Mouse (Mus musculus) thymus, adult 2 months (tissue): ENCODE data around the gene Sgf29. TPM values are rescaled to one million over a fixed set of nuclear protein-coding genes. Genes with fewer than 3 reads are reported as not detected.

Experiments
- DNase-seq: peaks from one replicate; pipeline ENCODE4 v3.0.0; 2021
- H3K27ac ChIP-seq: fragments of 200-500 bp; 2 replicates; pipeline ENCODE4 v1.5.1; 2012; ENCODE audit warnings: low read length, control low read depth; ENCODE audit not compliant: control insufficient read depth, insufficient read depth
- H3K27me3 ChIP-seq: fragments of 200-500 bp; 2 replicates; pipeline ENCODE4 v1.6.1; 2012; ENCODE audit warnings: mild to moderate bottlenecking, low read length, moderate library complexity, mixed read lengths; ENCODE audit not compliant: control insufficient read depth, insufficient read depth
- H3K36me3 ChIP-seq: fragments of 200-500 bp; 2 replicates; pipeline ENCODE4 v1.6.1; 2012; ENCODE audit warnings: mild to moderate bottlenecking, low read length, moderate library complexity; ENCODE audit not compliant: control insufficient read depth, insufficient read depth
- H3K4me1 ChIP-seq: fragments of 200-500 bp; replicated peaks from 2 replicates; pipeline ENCODE4 v1.6.1; 2012; ENCODE audit warnings: low read length; ENCODE audit not compliant: control insufficient read depth, insufficient read depth
- H3K4me3 ChIP-seq: fragments of 200-500 bp; 2 replicates; pipeline ENCODE4 v1.5.1; 2012; ENCODE audit warnings: mild to moderate bottlenecking, low read length, control low read depth, moderate library complexity; ENCODE audit not compliant: control insufficient read depth, insufficient read depth
- CTCF ChIP-seq: fragments of 200-500 bp; IDR thresholded peaks from 2 replicates; pipeline ENCODE4 v1.5.1; 2012; ENCODE audit warnings: mild to moderate bottlenecking, control low read depth, low read length, moderate library complexity, borderline replicate concordance; ENCODE audit not compliant: control insufficient read depth, poor library complexity, insufficient read depth; ENCODE audit errors: extremely low read depth
- POLR2A ChIP-seq: fragments of 200-500 bp; IDR thresholded peaks from 2 replicates; pipeline ENCODE4 v1.6.1; 2012; ENCODE audit warnings: mild to moderate bottlenecking, low read length, control low read depth, moderate library complexity; ENCODE audit not compliant: control insufficient read depth, poor library complexity, insufficient read depth; ENCODE audit errors: extremely low read depth
- WGBS: fragments of 180-500 bp; shearing (Covaris S2); methylation state at CpG from one replicate; pipeline ENCODE4 v1.1.7; 2018; 5-methylcytosine and 5-hydroxymethylcytosine counted together
- polyA plus RNA-seq: library from polyadenylated mRNA; depleted of rRNA; stranded (reverse); fragments of >200 nt; gene quantifications from 2 replicates; pipeline ENCODE4 v1.2.3, GENCODE M21; 2012

Gene Sgf29
- polyA plus RNA-seq, 1 experiment, result 99.6 TPM

DNA sequence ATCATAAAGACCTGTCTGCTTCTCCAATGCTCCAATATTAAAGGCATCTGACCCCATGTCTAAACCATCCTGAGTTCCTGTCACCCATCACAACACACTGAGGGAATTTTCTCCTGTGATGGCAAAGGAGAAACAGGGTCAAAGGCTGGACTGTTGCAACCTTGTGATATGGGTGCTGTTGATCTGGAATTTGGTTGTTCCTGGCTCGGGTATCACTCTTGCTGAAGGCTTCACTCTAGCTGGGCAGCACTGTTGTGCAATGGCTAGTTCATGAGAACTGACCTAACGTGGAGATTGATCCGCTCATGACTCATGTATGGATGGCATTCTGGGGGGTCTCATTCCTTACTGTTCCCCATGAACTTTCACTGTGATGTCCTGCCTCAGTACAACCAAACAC lies 39.9 kb downstream of the Sgf29 start:
- Histone ChIP-seq H3K36me3 (no peaks in the 10 kb centered on the region), H3K27me3 (no peaks in the 10 kb centered on the region), H3K4me3 (no peak overlapping the region), H3K4me1 (no peaks in the 10 kb centered on the region), H3K27ac (no peak overlapping the region)
- DNase-seq, result no peak
- 89% methylated on average over 3 of the region's 3 CpGs for WGBS
- TF ChIP-seq CTCF (no peak), POLR2A (no peak)

DNA sequence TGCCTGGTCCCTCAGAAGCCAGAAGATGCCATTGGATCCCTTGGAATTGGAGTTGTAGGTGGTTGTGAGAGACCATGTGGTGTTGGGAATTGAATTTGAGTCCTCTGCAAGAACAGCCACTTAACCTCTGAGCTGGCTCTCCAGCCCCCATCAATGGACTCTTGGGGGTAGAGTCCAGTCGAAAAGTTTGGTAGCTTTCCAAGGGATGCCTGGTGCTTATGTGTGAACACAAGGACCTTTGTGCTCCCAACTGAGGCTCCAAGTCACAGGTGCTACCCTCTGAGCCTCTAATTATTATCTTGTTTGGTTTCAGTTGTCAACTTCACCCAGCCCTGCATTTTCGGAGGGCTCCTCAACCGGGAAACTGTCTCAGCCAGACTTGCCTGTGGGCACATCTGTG lies 41.6 kb downstream of the Sgf29 start:
- Histone ChIP-seq H3K4me3 (no peak overlapping the region), H3K36me3 (no peaks in the 10 kb centered on the region), H3K4me1 (peaks cover 3% of the 10 kb centered on the region), H3K27ac (no peak overlapping the region), H3K27me3 (no peaks in the 10 kb centered on the region)
- no peak for DNase-seq
- 96% methylated on average over 3 of the region's 3 CpGs for WGBS
- TF ChIP-seq CTCF (no peak), POLR2A (no peak)

DNA sequence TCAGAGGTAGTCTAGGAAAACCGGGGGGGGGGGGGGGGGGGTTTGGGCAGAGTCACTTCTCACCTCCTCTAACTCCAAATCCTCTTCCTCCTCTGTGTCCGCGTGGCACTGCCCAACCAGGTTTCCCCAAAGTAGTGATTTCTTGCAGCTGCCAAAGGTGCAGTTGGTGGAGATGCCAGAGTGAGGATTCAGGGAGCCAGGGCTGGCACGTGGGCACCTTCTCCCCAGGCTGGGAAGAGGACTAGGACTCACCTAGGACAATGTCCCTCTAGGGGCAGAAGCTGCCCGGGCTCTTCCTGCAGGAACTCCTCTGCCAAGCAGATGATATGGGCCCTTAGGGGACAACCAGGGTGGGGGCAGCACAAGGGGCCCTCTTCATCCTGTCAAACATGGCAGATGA lies 42.6 kb downstream of the Sgf29 start:
- peaks cover 9% of the 10 kb centered on the region for H3K4me1 ChIP-seq
- no peaks in the 10 kb centered on the region for H3K27me3 ChIP-seq
- H3K27ac ChIP-seq, result no peak overlapping the region
- H3K4me3 ChIP-seq, result no peak overlapping the region
- no peak for DNase-seq
- TF ChIP-seq POLR2A, result no peak
- TF ChIP-seq CTCF, result no peak
- H3K36me3 ChIP-seq, result no peaks in the 10 kb centered on the region
- 88% methylated on average over 5 of the region's 5 CpGs for WGBS

DNA sequence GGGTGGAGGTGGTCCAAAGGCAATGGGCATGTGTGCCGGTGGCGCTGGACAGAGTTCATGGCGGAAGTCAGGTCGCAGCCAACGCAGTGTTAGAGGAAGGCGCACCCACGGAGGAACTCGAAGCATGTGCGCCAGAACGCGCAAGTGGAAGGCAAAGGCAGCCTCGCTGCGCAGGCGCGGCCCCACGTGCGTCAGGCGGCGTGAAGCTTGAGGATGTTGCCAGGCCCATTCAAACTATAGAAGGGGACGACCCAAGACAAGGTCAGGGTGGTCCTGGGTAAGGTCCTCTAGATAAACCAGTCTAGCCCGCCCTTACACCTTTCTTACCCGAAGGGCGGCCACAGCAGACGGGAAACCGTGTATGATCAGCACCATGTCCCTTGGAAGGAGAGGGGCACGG lies 43.3 kb downstream of the Sgf29 start:
- Histone ChIP-seq H3K27ac (no peak overlapping the region), H3K27me3 (no peaks in the 10 kb centered on the region), H3K4me1 (peaks cover 15% of the 10 kb centered on the region), H3K36me3 (no peaks in the 10 kb centered on the region), H3K4me3 (no peak overlapping the region)
- WGBS, result 96% methylated on average over 26 of the region's 26 CpGs
- TF ChIP-seq CTCF (no peak), POLR2A (no peak)
- no peak for DNase-seq

DNA sequence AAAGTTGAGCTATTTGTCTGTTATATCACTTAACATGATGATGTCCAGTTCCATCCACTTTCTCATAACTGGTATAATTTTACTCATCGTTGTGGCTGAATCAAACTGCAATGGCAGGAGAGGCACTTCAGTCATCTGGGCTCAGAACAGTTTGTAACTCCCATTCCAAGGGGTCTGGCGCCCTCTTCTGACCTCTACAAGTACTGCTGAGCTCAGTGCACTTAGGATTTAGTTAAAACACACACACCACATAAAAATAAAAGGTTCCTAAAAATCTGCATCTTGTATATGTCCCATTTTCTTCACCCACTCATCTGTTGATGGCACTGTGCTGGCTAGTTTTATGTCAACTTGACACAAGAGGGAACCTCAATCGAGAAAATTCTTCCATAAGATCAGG lies 44.1 kb downstream of the Sgf29 start:
- peaks cover 17% of the 10 kb centered on the region for H3K4me1 ChIP-seq
- peak; percentile 89 for DNase-seq
- H3K36me3 ChIP-seq, result no peaks in the 10 kb centered on the region
- WGBS, result 11% methylated on average over 3 of the region's 3 CpGs
- no peak overlapping the region for H3K27ac ChIP-seq
- TF ChIP-seq POLR2A (no peak), CTCF (no peak)
- no peak overlapping the region for H3K4me3 ChIP-seq
- no peaks in the 10 kb centered on the region for H3K27me3 ChIP-seq

DNA sequence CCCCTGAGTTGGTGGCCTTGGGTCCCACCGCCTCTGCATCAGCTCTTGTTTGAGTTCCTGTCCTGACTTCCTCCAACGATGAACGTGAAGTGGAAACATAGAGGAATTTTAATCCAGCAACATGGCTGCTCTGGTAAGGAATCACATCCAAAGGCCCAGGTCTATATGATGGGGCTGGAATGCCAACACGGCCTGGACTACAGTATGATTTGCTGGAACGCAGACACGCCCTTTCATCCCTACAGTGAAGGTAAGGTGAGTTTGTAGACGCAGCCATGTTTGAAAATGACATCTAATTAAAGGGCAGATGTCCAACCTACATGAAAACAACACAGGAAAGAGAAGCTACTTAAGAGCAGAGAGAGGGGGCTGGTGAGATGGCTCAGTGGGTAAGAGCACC lies 44.7 kb downstream of the Sgf29 start:
- H3K27ac ChIP-seq, result no peak overlapping the region
- peaks cover 1% of the 10 kb centered on the region; the same call in 1 of the 2 replicates for H3K36me3 ChIP-seq
- 90% methylated on average over 7 of the region's 7 CpGs for WGBS
- no peak for TF ChIP-seq POLR2A
- TF ChIP-seq CTCF, result no peak
- no peaks in the 10 kb centered on the region for H3K27me3 ChIP-seq
- DNase-seq, result no peak
- no peak overlapping the region for H3K4me3 ChIP-seq
- peaks cover 17% of the 10 kb centered on the region for H3K4me1 ChIP-seq

DNA sequence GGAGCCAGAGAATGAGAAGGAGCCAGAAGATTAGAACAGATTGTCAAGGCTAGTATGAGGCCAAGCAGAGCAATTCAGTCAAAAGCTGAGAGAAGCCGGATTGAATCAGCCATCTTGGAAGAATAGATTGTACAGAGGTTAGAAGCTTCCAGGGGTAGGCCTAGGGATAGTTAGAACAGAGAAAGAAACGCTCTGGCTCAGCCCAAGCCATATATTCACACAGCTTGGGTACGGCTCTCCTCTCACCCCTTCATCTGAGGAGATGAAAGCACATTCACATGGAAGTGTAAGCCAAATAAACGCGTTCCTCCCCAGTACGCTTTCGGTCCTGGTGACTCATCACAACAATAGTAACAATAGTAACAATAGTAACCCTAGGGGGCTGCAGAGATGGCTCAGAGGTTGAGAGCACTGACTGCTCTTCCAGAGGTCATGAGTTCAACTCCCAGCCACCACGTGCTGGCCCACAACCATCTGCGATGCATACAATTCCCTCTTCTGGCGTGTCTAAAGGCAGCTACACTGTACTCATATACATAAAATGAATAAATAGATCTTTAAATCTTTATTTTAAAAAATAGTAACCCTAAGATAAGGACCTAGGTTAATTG lies 45.4 kb downstream of the Sgf29 start:
- Histone ChIP-seq H3K4me3 (no peak overlapping the region), H3K4me1 (peaks cover 17% of the 10 kb centered on the region), H3K36me3 (peaks cover 9% of the 10 kb centered on the region), H3K27me3 (no peaks in the 10 kb centered on the region), H3K27ac (no peak overlapping the region)
- WGBS, result 85% methylated on average over 10 of the region's 10 CpGs
- TF ChIP-seq POLR2A (no peak), CTCF (no peak)
- no peak for DNase-seq
